Mouse (Mus musculus) MEL-GATA-1-ER (cell line): Measurements from ENCODE around the gene Wfdc15b.

ENCODE experiments used
- DNase-seq: peaks from one replicate; pipeline ENCODE4 v3.0.0-alpha.2; 2012; ENCODE audit warnings: low read depth; ENCODE audit errors: extremely low read depth

Wfdc15b gene

GRCm38 (mm10) chr2:164180124-164180523, 41.3 kb downstream of the Wfdc15b start:
- DNase-seq: peak; percentile 12

DNA sequence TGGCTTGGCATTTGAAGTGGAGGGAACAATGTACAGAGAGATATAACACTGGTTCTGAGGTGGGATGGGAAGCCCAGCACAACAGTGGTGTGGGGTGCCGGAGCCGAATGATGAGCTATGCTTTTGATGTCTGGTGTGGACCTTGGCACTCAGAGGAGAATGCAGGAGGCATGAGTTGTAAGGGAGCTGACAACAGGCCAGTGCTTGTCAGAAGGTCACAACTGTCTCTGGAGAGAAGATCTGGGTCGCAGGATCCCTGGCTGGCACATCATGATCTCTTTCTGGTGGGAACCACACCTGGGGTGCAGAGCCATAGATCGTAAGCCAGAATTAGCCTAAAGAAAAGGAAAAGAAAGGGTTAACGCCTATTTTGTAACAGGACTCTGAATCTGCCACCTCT, 43.6 kb downstream of the Wfdc15b start:
- DNase-seq: no peak

GRCm38 (mm10) chr2:164175850-164176249, 45.6 kb downstream of the Wfdc15b start:
- no peak for DNase-seq

DNA sequence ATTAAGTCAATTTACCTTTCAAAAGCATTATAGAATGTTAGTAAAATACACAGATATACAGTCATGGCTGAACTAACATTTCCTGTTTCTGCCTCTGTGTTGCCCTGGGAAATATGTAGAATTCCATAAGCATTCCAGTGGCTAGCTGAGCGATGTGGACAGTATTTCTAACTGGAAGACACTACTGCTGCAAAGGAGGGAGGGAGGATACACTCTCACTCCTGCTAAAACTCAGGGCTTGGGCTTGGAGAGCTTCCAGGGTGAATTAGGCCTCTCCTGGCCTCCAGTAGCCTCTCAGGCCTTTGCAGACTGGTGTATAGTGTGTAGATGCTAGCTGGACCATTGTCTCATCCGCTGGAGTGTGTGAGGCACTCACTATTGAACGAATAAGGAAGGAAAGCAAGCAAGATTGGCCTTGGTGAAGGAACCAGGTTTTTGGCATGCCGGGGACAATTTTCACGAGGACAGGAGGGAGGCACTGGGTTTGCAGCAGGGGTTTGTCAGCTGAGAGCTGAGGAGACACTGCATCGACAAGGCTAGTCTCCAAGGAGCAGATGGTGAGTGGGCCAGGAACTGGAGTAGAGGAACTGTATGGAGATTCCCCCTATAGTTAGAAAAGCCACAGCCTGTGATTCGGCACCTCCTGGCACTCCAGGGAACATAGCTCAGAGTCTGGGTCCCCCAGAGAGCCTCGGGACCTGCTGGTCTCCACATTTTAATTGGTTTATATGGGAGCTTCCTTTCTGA, 46.6 kb downstream of the Wfdc15b start:
- DNase-seq: no peak

- peak; percentile 26 for DNase-seq
These were observed 48.1 kb downstream of the Wfdc15b start for GRCm38 (mm10) chr2:164173394-164173793.

DNA sequence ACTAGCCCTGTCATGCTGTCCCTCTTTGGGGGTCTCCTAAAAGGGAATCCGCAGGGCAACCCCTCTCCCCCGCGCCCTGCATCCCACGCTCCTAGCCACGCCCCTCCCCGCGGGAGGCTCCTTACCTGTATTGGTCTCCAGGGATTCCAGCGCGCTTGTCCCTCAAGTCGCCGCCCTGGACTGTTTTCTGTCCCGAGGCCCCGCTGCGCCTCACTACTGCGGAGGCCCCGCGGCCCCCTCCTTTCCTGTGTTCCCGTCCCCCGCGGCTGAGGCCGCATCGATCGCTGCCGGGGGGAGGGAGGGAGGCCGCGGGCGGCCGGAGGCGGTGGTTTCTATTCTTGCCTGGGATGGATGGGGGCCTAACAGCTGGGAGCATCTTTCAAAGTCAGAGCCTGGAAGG, 50.6 kb downstream of the Wfdc15b start, which contains the start of gene Kcns1:
Gene Kcns1, minus strand, starts transcription at position 212 of the 400 bp plus-strand sequence.
- DNase-seq: no peak

DNA sequence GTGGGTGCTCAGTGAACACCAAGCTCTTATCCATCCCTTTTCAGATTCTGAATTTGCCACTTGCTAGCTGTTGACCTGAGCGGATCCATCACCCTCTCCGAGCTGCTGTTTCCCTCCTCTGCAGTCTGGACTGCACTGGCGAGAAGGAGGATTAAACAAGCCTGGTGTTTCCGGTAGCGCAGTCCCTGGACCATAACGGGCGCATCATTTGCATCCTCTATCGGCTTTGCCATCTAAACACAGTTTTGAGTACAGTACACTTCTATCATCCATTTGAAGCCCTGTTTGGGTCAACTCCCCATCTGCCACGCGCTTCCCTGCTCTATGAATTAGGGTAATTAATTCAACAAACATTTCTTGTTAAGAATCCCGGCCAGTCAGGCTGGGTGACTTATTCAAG, 51.1 kb downstream of the Wfdc15b start:
- no peak for DNase-seq

DNA sequence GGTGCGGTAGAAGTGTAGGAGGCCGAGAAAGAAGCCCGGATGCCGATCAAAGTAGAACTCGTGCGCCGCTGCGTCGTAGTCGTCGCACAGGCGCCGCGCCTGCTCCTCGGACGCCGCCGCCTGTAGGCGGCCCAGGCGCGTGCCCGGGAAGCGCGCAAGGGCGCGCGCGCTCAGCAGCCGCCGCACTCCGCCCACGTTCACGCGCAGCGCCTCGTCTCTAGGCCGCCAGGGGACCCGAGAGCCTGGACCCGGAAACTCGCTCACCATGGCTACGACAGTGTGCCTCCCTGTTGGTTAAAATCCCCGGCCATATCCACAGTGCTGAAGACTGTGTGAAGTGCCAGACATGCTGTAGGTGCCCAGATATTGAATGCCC, 52.9 kb downstream of the Wfdc15b start:
- no peak for DNase-seq

DNA sequence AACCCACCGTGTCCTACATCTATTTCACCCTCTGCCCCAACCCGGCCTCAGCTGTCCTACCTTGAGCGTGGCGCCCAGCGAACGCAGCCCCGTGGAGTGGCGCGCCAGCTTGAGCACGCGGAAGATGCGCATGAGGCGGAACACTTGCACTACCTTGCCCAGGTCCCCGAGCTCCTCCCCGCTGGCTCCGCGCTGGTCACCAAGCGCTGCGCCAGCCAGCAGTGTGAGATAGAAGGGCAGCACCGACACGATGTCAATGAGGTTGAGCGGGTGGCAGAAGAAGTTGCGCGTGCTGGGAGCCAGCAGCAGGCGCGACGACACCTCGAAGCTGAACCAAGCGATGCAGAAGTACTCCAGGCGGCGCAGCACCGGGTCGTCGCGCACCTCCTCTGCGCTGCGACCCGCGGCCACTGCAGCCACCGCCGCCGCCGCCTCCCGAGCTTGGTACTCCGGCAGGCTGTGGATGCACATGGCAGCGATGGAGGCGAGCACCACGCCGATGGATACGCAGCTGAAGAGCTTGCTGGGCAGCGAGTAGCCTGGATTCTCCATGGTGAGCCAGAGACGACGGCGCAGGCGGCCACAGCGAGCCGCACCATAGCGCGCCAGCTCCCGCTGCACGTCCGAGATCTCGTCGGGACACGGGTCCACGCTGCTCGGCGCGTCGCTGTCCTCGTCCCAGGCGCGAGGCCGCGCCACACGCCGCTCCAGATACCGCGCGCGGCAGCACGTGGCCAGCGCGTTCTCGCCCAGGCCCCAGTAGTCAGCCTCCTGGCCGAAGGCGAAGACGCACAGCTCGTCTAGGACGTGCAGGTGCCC, 53.5 kb downstream of the Wfdc15b start:
- DNase-seq: no peak

GRCm38 (mm10) chr2:164164941-164165340, 56.5 kb downstream of the Wfdc15b start:
- DNase-seq: no peak
